Mouse (Mus musculus) layer of hippocampus, postnatal 10 days (tissue): ENCODE results near the gene C2. TPM values are rescaled to one million over a fixed set of nuclear protein-coding genes. Genes with fewer than 3 reads are reported as not detected.
"Not testable (repeated sequence)": the region's sequence is repeated elsewhere in the genome, so short reads cannot be mapped to it uniquely, and the experiment has no call there.

ENCODE experiments used
- DNase-seq, 2 experiments: peaks; one replicate each; pipeline ENCODE4 v3.0.0; 2021; ENCODE audit warnings: low spot score in 2 of 2
- total RNA-seq, 2 experiments: library from RNA; stranded (reverse); gene quantifications; 2 replicates each; pipeline ENCODE4 v1.2.3; 2021

C2 gene
- total RNA-seq, 2 experiments from 2014 or later: 1.3 to 1.4 TPM

GRCm38 (mm10) chr17:34911945-34912351 lies 13.9 kb upstream of the C2 start:
- peak; percentile 76 to 79 for DNase-seq

- DNase-seq: no peak
Observed at GRCm38 (mm10) chr17:34910982-34911381, 12.9 kb upstream of the C2 start.

- DNase-seq: no peak
Observed at GRCm38 (mm10) chr17:34902895-34903294, 4.8 kb upstream of the C2 start.

GRCm38 (mm10) chr17:34901948-34902347 lies 3.9 kb upstream of the C2 start:
- DNase-seq: not testable (repeated sequence)

GRCm38 (mm10) chr17:34900826-34901225 lies 2.8 kb upstream of the C2 start:
- not testable (repeated sequence) for DNase-seq

- no peak for DNase-seq
Observed at GRCm38 (mm10) chr17:34899890-34900243, 1.8 kb upstream of the C2 start.

- DNase-seq: peak; percentile 45 to 54
Observed at GRCm38 (mm10) chr17:34899053-34899889, 1.2 kb upstream of the C2 start.

- no peak for DNase-seq
Observed at GRCm38 (mm10) chr17:34898706-34899052, 614 bp upstream of the C2 start.

GRCm38 (mm10) chr17:34897373-34898159 lies 499 bp downstream of the C2 start:
- DNase-seq: peak; percentile 38 to 47

GRCm38 (mm10) chr17:34896366-34896765 lies 1.7 kb downstream of the C2 start:
- no peak for DNase-seq

- no peak for DNase-seq
Observed at GRCm38 (mm10) chr17:34895724-34896123, 2.3 kb downstream of the C2 start.

- peak; percentile 61 to 72 for DNase-seq
Observed at GRCm38 (mm10) chr17:34894801-34895530, 3.1 kb downstream of the C2 start.

- DNase-seq: peak; percentile 95 to 97
Observed at GRCm38 (mm10) chr17:34894074-34894597, 3.9 kb downstream of the C2 start.

GRCm38 (mm10) chr17:34893072-34893824 lies 4.8 kb downstream of the C2 start:
- DNase-seq: no peak

- no peak for DNase-seq
Observed at GRCm38 (mm10) chr17:34891377-34891776, 6.7 kb downstream of the C2 start.

GRCm38 (mm10) chr17:34890074-34890743 lies 7.9 kb downstream of the C2 start:
- DNase-seq: no peak

- no peak for DNase-seq
Observed at GRCm38 (mm10) chr17:34887942-34888341, 10.1 kb downstream of the C2 start.

- no peak for DNase-seq
Observed at GRCm38 (mm10) chr17:34885615-34886014, 12.4 kb downstream of the C2 start.

GRCm38 (mm10) chr17:34884704-34885103 lies 13.4 kb downstream of the C2 start:
- no peak for DNase-seq

GRCm38 (mm10) chr17:34883332-34883731 lies 14.7 kb downstream of the C2 start:
- DNase-seq: no peak
